Mouse (Mus musculus): ENCODE data around the gene Map3k7cl.

The Map3k7cl gene

DNA sequence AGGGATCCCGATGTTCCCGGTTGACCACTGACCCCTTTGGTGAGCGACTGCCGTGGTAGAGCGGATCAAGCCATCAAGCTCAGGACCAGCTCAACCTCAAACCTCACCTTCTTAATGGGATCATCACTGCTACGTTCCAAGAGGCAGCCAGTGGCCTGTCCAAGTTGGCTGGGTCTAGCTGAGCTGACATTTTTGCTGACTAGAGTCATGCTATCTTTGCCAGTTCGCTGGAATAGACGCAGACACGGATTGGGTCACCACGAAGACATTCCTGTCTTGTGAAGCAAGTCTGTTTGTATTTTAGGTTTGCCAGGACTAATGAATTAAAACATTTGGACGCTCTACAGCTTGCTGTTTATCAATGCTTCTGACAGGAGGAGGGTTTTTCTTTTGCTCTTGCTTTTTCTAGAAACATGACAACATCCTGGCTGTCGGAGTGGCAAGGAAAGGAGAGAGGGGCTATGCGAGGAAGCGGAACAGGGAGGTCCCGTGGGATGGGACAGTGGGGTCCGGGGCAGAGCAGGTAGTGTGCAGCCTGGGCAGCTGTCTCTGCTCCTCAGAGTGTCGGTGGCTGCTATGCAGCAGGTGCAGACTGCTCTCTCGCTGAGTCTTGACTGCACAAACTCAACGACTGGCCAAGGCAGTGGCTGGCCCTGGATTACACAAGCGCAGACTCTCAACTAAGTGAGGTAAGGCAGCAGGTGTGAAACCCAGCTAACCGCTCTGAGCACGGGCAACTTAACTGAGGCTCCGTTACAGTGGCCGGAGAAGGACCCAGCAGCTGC lies at the start of gene Map3k7cl:
Map3k7cl (plus strand) TSS at position 424 of the 785 bp plus-strand sequence.
- peak; percentile 51 to 61 for DNase-seq (ENCODE audit: low spot score in 2 of 2)

DNA sequence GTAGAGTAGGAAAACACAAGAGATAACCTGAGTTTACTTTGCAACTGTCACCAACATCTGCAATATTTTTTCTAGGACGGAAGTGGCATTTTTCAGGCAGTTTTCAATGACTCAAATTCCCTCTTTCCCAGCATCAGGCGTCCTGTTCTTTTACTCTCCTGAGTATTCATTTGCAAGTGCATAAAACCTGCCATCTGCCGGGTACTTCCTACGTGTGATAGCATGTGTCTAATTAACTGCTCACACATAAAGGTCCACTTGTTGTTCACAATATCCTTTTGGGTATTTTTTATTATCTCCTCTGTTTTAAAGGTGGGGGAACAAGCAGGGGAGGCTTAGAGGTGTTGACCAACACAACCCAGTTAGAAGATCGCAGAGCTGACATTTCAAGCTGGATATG lies 41.4 kb upstream of the Map3k7cl start:
- no peak for DNase-seq (ENCODE audit: low spot score in 2 of 2)

DNA sequence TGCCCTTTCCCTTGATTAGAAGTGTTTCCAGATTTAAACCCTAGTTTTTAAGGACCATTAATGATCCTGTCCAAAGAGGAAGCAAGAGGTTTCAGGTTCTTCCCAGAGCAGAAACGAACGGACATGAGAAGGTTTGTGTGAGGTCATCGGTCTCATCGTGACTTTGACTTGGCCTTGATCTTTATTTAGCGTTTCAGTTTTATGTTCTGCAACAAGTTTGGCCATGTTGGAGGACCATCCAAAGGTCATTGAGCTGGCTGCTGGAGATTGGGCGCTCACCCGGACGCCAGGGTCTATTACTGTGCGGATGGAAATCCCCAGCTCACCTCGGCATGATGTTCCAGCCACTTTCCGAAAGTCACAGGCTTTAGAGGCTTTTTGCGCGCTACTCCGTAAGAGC lies 40.8 kb upstream of the Map3k7cl start:
- no peak for DNase-seq (ENCODE audit: low spot score in 2 of 2)

DNA sequence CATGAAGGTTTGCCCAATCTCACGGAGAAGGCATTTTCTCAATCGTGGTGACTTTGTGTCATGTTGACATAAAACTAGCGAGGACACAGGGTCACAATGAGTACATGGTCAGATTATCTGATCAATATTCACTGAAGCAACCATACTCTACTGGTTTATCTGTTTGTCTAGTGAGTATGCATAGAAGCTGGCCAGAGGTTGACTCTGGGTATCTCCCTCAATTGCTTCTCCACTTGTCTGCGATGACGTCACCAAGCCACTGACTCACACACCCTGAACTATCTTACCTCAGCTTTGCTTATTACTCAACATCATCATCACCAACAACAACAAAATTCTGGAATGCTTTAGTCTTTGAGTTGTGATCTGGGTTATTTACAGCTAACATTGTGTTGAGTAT lies 28.9 kb upstream of the Map3k7cl start:
- no peak for DNase-seq (ENCODE audit: low spot score in 2 of 2)

DNA sequence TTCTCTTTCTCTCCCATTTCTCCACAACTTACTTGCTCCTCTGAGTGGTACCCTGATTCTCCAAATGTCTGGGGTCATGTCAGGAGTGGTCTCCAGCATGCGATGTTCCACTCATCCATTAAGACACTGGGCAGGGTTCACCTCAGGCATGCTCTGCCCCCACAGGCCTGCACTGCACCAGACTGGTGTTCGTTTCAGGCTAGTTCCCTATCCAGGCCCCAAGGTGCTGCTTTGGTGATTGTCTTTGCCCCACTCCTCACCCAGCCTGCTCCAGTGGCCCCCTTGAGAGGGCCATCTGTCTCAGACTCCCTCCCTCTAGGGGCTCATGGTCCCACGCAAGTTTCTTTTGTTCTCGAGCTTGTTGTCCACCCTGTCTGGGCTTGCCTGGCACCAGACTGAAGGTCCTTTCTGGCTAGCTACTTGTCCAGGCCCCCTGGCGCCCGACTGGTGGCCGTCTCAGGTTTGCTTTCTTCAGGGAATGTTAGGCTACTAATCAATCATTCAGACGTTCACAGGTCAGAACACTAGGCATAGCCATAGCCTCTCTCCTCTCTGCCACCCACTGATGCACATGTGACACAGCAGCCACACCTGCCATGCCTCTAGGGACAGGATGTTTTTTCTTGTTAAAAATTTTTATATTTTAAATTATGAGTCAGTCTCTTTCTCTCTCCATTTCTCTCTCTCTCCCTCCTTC lies 25.4 kb upstream of the Map3k7cl start:
- no peak for DNase-seq (ENCODE audit: low spot score in 2 of 2)

DNA sequence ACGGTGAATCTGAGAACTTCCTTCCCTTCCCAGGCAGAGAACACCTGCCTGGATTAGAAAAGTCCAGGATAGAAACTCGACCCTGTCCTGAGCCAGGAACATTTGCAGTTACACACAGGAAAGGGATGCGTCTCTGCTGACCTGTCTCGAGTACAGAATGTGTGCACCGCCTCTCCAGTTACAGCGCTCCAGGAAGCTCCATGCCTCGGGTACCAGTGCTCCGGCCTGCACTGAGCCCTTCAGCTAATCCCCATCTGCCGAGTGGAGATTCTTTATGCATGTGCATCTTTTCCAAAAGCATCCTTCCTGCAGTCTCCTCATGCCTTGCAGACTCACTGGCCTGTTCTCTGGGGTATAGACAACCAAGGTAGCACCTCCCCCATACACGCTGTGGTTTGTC lies 24.4 kb upstream of the Map3k7cl start:
- DNase-seq (ENCODE audit: low spot score in 2 of 2), result no peak

DNA sequence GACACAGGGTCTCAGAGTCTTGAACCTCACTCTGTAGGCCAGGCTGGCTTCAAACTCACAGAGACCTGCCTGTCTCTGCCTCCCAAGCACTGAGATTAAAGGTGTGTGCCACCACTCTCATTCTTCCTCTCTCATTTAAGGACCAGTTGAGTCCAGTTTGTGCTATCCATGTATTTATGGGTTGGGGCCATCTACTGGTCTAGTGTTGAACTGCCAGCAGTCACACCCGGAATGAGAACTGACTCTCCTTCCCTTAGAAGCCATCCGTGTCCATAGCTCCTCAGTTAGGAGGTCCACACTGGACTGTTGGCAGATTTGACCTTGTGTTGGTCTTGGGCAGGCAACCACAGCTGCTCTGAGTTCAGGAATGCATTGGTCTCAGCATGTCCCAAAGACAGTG lies 4.8 kb upstream of the Map3k7cl start:
- no peak for DNase-seq (ENCODE audit: low spot score in 2 of 2)

DNA sequence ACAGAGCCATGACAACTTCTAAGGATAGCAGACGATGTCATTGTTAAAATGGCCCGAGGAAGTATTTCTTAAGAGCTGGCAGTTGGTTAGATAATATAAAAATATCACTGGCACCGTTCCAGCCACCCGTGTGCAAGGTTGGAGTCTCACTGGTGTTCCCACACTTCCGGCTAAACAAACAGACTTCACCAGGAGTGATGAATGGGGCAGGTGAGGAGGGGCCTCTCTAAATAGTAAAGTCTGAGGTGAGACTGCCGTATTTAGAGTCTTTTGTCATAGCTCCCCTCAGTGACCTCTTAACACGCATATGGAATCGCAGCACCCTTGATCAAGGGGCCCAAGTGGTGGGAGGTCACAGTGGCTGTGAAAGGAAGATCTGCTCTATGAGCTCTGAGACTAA lies 3.2 kb downstream of the Map3k7cl start:
- DNase-seq (ENCODE audit: low spot score in 2 of 2), result no peak

DNA sequence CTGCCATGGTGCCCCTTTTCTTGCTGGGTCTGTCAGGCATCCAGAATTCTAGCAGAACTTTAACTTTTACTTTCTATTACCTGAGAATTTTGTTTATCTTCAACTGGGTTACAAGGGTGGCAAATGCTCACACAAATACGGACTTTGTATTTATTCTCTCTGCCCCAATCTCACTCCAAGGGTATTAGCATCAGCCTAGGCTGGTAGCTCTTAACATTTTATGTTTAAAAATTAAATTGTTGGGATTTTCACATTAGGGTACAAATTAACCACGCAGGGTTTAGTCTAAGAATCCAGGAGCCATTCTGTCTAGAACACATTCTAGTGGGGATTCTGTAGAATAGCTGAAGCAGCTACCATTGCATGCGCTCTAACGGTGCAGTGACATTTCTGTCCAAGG lies 8.4 kb downstream of the Map3k7cl start:
- DNase-seq (ENCODE audit: low spot score in 2 of 2), result no peak

DNA sequence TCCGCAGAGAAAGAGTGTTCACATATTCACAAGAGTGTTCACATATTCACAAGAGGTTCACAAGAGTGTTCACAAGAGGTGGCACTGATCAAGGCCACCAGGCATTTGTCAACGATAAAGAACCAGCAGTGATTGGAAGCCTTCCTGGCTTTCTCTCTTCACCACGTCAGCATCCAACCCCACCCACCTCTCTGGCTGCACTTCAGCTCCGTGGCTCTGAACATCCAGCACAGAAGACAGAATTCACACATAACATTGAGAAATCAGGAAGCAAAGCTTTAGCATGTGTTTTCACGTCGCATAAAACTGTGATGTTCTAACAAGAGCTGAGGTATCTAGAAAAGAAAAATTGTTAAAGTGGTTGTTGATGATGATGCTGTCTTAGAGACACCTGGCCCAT lies 10.4 kb downstream of the Map3k7cl start:
- peak in 1 of 2 experiments; percentile 8 for DNase-seq (ENCODE audit: low spot score in 2 of 2)

DNA sequence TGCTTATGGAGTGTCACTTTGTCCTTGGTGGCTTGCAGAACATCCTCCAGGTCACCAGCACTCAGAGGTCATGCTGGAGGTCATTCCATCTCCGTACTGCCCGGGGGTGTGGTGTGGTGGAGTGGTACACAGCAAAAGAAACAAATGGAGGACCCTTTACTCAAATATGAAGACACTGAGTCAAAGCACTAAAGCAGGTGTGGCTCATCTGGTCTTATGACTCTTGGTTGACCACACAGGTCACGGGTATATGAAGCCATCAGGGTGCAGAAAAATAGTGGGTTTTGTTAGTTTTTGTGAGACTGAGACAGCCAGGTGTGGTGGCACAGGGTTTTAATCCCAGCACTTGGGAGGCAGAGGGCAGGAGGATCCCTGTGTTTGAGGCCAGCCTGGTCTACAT lies 11.4 kb downstream of the Map3k7cl start:
- DNase-seq (ENCODE audit: low spot score in 2 of 2), result no peak

DNA sequence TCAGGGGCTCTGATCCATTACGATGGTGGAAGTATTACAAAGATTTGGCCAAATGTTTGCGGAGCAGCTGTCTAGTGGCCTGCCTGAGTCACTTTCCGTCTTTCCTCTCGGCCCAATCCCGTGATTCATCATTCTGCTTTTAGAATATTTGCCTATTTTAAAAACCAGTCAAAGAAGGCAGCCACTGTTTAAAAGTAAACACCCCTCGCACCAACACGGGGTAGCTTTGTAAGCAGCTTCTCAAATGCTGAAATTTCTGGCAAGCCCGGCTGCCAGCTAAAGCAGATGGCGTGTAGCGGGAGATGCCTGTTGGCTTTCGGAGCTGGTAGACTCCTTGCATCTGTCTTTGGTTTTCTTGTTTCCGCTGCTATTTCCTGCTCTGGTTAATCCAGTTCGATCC lies 14.4 kb downstream of the Map3k7cl start:
- peak; percentile 28 to 38 for DNase-seq (ENCODE audit: low spot score in 2 of 2)

DNA sequence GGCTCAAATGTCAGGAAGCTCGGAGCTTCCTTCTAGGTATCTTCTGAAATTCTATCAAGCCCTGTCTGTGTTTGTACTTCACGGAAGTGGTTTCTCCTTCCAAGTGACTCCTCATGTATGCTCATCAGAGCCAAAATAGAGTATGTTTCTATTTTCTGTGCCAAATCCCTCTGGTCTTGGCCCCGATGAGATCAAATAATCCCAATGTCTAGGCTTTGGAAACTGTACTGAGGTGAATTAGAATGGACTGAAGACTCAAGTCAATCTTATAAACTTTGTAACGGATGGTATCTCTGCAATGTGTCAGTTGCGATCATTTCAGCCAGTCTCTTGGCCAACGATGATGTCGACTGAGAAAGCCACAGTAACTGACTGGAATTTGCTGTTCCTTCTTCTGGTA lies 15.1 kb downstream of the Map3k7cl start:
- no peak for DNase-seq (ENCODE audit: low spot score in 2 of 2)

DNA sequence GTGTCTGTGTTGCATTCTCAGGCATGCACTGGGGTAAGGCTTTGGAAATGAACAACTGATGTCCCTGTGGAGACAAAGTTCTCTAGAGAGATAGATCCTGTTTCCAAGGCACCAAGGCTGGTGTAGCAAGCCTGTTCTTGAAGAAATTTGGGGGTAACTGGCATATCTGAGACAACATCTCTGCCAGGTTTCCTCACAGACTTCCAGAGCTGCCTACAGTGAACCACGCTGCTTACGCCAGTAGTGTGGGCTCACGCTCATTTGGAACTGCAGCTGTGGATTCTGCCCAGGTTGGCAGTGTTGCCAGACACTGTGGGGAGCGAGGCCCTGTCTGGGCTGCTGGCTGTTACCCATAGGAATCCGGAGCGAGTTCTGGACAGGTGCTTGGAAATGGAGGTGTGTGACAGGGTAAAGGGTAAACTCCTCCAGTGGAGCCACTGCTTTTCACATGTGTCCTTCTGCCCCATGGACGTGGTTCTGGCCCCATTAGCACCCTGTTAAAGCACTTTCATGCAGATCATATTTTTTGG lies 16.5 kb downstream of the Map3k7cl start:
- DNase-seq (ENCODE audit: low spot score in 2 of 2), result no peak

DNA sequence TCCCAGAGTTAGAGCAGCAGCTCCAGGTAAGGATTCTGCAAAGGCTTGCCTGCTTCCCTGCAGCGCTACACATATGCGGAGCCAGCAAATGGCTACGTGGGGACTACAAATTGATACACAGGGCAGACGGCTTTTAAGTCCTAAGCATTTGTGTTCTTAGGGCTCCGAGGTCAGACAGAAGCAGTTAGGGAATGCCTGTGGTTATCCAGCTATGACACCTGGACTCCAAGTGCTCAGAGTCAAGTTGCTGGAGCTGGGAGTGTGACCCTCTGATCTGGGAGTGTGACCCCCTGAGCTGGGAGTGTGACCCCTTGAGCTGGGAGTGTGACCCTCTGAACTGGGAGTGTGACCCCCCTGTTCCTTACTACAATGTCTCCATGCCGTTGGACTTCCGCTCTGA lies 17.2 kb downstream of the Map3k7cl start:
- DNase-seq (ENCODE audit: low spot score in 2 of 2), result no peak

DNA sequence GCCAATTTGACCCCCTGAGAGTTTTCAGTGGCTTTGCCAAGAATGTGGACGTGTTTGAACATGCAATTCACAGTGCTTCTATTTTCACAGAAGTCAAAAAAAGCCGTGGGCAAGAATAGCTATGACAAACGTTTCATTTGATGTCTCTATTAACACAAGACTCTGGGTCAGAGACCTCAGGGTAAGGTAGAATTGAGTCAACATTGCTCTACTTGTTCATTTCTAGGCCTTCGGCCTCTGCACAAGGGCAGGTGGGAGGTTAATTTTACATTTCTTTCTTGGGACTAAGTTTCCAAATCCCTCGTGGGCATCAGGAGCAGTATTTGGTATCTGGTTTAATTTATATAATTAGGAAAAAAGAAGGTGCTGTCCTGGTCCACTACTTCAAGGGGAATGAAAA lies 20.3 kb downstream of the Map3k7cl start:
- no peak for DNase-seq (ENCODE audit: low spot score in 2 of 2)

DNA sequence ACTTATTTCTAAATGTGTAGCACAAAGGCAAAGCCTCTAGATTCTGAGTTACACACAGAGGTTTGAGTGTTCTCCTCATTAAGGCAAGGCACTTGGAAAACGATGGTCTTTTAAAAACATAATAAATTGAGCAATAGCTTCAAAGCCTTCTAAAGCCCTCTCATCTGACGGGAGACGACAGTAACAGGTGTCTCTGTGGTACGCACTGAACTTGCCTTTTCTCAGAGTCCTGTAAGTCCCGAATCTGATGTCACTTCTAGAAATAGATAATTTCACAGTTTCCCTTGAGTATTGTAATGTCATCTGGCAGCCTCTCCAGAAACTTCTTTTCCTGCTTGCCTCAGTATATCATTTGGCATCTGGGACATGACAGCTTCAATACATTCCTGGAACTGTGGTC lies 21.0 kb downstream of the Map3k7cl start:
- no peak for DNase-seq (ENCODE audit: low spot score in 2 of 2)

DNA sequence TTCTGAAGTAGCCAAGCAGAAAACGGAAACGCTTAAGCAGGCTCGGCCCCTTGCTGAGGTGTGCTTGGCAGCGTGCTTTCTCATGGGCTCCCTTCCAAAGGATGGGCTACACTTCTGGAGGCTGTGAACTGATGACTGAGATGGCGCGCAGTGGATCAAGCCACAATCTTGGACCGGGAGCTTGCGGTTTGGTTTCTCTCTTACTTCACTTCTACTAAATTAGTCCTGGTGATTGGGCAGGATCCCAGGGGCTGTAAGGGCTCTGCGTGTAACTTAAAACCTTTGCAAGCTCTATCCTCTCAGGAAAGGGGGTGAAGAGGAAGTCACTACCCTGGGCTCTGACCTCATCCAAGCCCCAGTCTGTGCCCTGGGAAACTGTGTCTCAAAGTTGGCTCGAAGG lies 22.5 kb downstream of the Map3k7cl start:
- no peak for DNase-seq (ENCODE audit: low spot score in 2 of 2)

DNA sequence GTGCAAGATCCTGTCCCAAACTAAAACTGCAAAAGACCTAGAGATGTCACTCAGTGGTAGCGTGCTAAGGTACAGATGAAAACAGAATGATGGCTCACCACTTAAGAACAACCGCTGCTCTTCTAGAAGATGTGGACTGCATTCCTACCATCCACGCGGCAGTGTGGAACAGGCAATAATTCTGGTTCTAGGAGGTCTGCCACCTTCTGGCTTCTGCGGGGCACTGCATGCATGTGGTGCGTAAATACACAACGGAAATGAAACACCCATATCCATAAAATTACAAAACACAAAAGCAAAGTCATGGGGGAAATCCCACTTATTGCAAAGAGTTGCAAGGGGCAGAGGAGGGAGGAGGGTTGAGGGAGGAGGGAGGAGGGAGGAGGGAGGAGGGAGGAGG lies 25.8 kb downstream of the Map3k7cl start:
- no peak for DNase-seq (ENCODE audit: low spot score in 2 of 2)

DNA sequence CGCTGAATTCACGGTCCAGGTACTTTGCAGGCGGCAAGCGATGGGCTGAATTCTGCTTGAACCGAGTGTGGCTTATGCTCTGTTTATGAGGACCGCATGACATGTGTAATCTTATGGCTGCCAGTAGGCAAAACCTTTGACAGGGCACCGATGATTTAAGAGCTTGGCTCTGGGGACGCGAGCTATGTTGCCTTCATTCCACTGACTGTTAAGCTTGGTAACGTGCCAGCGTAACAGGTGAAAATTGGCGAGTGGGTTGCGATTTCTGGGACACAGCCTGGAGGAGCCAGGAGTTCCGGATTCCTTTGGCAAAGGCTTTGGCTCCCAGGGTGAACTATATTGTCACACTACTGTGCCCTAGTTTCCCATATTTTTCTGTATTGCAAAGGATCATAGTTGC lies 26.3 kb downstream of the Map3k7cl start:
- DNase-seq (ENCODE audit: low spot score in 2 of 2), result no peak

DNA sequence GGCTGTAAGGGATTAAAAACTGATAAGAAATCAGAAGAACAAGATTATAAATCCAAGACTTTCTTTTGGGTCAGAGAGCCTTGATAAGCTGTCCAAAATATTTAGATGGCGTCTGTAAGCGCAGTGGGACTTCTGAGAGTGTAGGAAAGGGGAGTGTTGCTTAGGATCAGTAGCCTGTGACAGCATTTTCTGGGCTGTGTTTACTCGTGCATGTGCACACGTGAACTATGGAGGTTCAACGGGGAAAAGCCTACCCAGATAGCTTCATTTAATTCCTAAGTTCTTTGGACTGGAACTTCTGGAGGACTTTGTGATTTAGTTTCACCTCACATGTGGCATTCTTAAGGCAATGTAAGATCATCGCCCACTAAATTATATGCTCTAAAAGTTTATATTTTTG lies 29.6 kb downstream of the Map3k7cl start:
- no peak for DNase-seq (ENCODE audit: low spot score in 2 of 2)

DNA sequence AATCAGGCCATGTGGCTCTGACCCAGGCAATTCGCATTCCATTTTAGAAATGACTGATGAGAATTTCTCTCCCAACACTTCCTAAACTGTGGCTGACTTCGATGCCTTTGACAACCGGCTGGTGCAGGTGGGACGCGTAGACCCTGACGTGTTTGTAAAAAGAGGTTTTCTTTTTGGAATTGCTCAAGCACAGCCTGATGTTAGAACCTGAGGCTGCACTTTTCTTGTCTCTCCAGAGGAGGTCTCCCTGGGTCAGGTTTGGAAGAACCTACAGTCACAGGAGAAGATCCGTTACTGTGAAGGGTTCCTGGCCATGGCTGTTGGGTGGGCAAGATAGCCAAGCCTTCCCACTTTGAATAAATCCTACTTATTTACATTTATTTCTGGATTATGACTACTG lies 31.5 kb downstream of the Map3k7cl start:
- no peak for DNase-seq (ENCODE audit: low spot score in 2 of 2)

DNA sequence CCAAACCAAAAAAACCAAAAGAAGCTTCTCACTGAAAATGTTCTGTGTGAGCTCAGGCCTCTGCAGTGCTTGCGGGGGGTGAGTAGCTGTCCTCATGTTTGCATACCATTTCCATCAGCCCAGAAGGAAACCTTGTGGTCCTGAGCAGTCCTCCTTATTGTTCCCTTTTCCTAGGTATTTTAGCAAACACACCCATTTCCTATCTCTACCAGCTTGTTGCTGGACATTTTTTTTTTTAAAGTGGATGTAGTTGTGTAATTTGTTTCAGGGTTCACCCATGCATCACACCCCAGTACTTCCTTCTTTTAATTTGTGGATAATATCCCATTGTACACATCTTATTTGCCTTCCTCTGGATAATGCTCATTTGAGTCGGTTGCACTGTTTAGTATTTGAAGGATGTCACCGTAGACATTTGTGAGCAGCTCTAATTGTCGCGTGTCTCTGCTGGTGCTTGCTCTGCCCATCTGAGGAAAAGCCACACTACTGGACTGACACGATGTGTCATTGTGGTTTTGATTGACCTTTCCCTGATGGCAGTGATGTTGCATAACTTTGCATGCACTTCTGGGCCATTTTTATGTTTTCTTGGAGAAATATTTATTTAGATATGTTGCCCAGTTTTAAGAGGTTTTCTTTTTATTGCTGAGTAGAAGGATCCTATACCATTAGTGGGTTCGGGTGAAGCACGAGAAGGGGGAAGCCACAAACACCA lies 32.6 kb downstream of the Map3k7cl start:
- DNase-seq (ENCODE audit: low spot score in 2 of 2), result no peak
